Mouse (Mus musculus): ENCODE measurements around the gene Slc35c1.

DNA sequence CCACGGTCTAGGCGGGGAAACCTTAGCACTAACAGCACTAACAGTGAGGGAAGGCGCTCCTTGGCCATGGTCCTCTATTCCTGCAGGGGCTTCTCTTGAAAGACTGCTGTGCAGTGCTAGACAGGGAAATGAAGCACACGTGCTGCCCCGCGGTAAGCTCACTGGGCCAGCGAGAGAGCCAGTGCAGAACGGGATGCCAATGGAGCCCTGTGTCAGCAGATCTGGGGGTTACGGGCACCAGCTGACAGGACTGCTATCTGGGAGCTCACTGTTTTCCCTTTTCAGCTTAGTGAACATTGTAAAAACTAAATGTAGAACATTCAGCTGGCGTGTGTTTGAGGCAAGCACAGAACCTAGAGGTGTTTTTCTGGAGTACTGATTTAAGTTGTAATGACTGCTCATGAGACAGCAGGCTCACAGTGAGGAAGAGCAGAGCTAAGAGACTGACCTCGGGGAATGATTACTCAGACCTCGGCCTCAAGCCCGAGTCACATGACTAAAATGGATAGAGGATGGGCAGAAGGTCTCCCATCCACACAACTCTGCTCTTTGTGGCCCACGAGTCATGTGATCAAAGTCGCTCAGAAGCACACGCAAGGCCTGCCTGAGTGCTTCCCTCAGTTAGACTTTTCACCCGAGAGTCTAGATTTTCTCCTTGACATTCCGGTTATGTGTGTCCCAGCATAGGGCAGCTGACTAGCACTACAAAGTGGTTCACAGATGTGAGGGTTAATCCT, 51.9 kb downstream of the Slc35c1 start:
- no peak for TF ChIP-seq CTCF (IDR thresholded peaks at IDR 0.05; ENCODE audit: extremely low read depth, insufficient read depth, insufficient read length, insufficient replicate concordance)
- TF ChIP-seq POLR2A (IDR thresholded peaks at IDR 0.05; ENCODE audit: low read depth, low read length), result no peak
